Mouse (Mus musculus) cerebellum, adult 2 months (tissue): ENCODE measurements around the gene Serpina1e. TPM values are rescaled to one million over a fixed set of nuclear protein-coding genes. Genes with fewer than 3 reads are reported as not detected.
A peak's percentile ranks its signal among the peaks of the same experiment; 100 is the strongest.

Experiments used
- DNase-seq, 2 experiments: peaks; one replicate each; pipeline ENCODE4 v3.0.0; 2021
- H3K27ac ChIP-seq: fragments of 200-500 bp; 2 replicates; pipeline ENCODE4 v1.5.1; 2012; ENCODE audit warnings: low read length, control low read depth, inconsistent platforms; ENCODE audit not compliant: insufficient read depth
- H3K27me3 ChIP-seq: fragments of 200-500 bp; 2 replicates; pipeline ENCODE4 v1.6.1; 2012; ENCODE audit warnings: inconsistent platforms, mild to moderate bottlenecking, low read length, moderate library complexity; ENCODE audit not compliant: control insufficient read depth, insufficient read depth
- H3K4me1 ChIP-seq: fragments of 200-500 bp; 2 replicates; pipeline ENCODE4 v1.6.1; 2011; ENCODE audit warnings: low read length; ENCODE audit not compliant: control insufficient read depth, insufficient read depth
- H3K4me3 ChIP-seq: fragments of 200-500 bp; replicated peaks from 2 replicates; pipeline ENCODE3; 2011; ENCODE audit warnings: mild to moderate bottlenecking, low read depth, low read length, control low read depth; ENCODE audit not compliant: insufficient read depth
- CTCF ChIP-seq: fragments of 200-500 bp; IDR thresholded peaks from 2 replicates; pipeline ENCODE4 v1.5.1; 2011; ENCODE audit warnings: low read depth, mild to moderate bottlenecking, control low read depth, low read length, moderate library complexity, borderline replicate concordance; ENCODE audit not compliant: insufficient read depth
- POLR2A ChIP-seq: fragments of 200-500 bp; IDR thresholded peaks from 2 replicates; pipeline ENCODE4 v1.6.1; 2011; ENCODE audit warnings: low read length, control low read depth, borderline replicate concordance; ENCODE audit not compliant: insufficient read depth
- WGBS: fragments of 180-500 bp; shearing (Covaris S2); methylation state at CpG from one replicate; pipeline ENCODE4 v1.1.7; 2018; 5-methylcytosine and 5-hydroxymethylcytosine counted together
- polyA plus RNA-seq: library from polyadenylated mRNA; depleted of rRNA; stranded (reverse); fragments of >200 nt; gene quantifications from 2 replicates; pipeline ENCODE4 v1.2.3, GENCODE M21; 2012

The Serpina1e gene
- polyA plus RNA-seq, 1 experiment, result not detected

DNA sequence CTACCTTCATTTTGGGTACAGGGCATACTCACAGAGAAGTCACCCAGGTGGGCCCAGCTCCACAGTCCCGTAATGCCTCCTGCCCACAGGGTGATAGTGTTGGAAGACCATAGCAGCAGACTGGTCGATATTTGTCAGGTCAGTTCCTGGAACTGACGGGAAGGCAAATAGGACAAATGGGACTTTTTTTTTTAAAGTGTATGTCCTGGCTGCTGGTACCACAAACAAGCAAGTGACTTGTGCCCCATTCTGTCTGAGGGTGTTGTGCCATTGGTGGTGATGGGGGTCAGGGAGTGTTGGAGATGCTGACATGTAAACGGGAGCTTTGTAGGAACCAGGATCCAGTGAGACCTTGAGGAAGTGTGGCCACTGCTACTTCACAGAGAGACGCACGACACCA lies 31.1 kb upstream of the Serpina1e start, which contains the start of gene Serpina11:
Gene Serpina11, minus strand, starts transcription at position 101 of the 400 bp plus-strand sequence.
- no peaks in the 10 kb centered on the region for H3K4me1 ChIP-seq
- WGBS, result 89% methylated on average over 6 of the region's 6 CpGs
- H3K27me3 ChIP-seq, result no peaks in the 10 kb centered on the region
- no peak within 1 kb of the TSS for H3K4me3 ChIP-seq
- no peak for TF ChIP-seq CTCF
- no peak for TF ChIP-seq POLR2A
- no peak for DNase-seq
- H3K27ac ChIP-seq, result no peak within 1 kb of the TSS

DNA sequence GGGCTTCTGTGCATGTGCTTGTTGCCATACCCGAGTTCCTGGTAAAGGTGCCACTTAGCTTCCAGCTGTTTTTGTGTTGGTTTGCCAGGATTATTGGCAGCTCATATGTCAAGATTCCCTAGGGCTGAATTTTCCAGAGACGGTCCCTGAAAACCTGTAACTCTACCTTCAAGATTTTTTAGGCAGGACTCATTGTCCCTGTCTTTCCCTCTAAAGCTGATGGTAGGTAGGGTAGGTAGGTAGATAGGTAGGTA lies 30.7 kb upstream of the Serpina1e start:
- Histone ChIP-seq H3K4me1 (no peaks in the 10 kb centered on the region), H3K27me3 (no peaks in the 10 kb centered on the region), H3K4me3 (no peak overlapping the region), H3K27ac (no peak overlapping the region)
- TF ChIP-seq CTCF (no peak), POLR2A (no peak)
- DNase-seq, result no peak
- 42% methylated on average over 2 of the region's 2 CpGs for WGBS

DNA sequence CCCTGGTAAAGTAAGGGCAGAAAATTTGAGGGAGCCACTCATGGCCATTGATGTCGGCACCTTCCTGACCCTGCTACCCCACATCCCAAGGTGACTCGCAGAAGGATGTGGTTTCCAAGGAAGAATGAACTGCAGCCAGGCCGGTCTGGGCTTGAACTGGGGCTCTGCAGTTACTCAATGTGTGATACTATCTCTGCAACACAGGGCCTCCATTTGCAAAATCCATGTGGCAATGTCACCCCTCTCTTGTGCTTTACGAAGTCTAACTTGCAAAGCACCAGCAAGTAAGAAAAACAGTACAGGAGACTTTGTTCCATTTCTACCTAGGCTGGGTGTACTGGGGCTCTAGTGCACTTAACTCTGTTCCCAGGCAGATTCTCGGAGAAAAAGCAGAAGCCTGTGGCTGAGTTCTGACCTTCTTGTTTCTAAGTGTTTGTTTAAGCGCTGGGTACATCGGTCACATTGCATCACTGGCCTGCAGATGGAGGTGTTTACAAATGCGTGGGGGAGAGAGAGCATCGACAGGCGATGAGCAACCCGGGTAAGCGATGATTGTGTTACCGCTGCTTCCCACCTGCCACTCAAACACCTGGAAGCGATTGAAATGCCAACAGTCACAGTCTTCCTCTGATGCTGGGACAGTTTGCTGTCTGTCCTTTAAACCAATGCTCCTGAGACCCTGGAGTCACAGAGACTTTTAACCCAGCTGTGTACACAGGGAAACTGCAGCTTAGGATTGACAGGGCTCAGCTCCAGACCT lies 30.2 kb upstream of the Serpina1e start:
- no peaks in the 10 kb centered on the region for H3K4me1 ChIP-seq
- WGBS, result 66% methylated on average over 14 of the region's 14 CpGs
- H3K4me3 ChIP-seq, result no peak overlapping the region
- H3K27me3 ChIP-seq, result no peaks in the 10 kb centered on the region
- TF ChIP-seq POLR2A, result no peak
- no peak for TF ChIP-seq CTCF
- no peak overlapping the region for H3K27ac ChIP-seq
- DNase-seq, result no peak

DNA sequence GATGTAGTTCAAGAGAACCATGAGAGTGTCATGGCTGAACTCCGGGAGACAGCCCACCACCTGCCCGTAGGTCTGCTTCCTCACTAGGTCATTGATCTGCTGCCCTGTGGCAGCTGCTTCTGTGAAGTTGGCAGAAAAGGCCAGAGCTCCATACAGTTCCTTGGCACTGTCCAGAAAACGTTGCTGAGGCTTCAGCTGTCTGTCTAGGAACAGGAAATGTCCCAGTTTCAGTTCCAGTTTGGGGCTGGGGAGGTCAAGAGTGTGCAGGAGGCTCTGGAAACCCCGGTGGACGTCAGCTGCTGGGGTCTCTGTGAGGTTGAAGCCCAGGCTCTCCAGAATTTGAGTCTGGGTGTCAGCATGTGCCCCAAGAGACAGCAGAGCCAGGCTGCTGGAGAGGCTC lies 27.1 kb upstream of the Serpina1e start:
- TF ChIP-seq POLR2A, result no peak
- no peak for TF ChIP-seq CTCF
- H3K27ac ChIP-seq, result no peak overlapping the region
- H3K4me3 ChIP-seq, result no peak overlapping the region
- 14% methylated on average over 5 of the region's 5 CpGs for WGBS
- H3K27me3 ChIP-seq, result no peaks in the 10 kb centered on the region
- no peak for DNase-seq
- no peaks in the 10 kb centered on the region for H3K4me1 ChIP-seq

DNA sequence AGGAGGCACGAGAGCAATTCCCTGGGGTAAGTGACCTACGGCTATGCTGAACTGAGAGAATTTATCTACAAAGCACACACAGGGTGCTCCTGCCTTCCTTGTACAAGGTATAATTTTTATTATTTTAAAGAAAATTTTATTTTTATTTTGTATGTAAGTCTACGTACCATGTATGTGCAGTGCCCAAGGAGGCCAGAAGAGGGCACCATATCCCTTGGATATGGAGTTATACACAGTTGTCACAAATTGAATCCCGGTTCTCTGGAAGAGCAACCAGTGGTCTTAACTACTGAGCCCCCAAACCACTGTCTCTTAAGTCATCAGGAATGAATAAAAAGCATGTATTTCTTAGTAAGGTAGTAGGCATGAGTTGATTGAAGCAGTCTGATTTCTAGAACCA lies 26.2 kb upstream of the Serpina1e start:
- Histone ChIP-seq H3K4me1 (no peaks in the 10 kb centered on the region), H3K27ac (no peak overlapping the region), H3K27me3 (no peaks in the 10 kb centered on the region), H3K4me3 (no peak overlapping the region)
- TF ChIP-seq CTCF (no peak), POLR2A (no peak)
- peak; percentile 7 to 23 for DNase-seq
- 53% methylated on average over 4 of the region's 4 CpGs for WGBS

DNA sequence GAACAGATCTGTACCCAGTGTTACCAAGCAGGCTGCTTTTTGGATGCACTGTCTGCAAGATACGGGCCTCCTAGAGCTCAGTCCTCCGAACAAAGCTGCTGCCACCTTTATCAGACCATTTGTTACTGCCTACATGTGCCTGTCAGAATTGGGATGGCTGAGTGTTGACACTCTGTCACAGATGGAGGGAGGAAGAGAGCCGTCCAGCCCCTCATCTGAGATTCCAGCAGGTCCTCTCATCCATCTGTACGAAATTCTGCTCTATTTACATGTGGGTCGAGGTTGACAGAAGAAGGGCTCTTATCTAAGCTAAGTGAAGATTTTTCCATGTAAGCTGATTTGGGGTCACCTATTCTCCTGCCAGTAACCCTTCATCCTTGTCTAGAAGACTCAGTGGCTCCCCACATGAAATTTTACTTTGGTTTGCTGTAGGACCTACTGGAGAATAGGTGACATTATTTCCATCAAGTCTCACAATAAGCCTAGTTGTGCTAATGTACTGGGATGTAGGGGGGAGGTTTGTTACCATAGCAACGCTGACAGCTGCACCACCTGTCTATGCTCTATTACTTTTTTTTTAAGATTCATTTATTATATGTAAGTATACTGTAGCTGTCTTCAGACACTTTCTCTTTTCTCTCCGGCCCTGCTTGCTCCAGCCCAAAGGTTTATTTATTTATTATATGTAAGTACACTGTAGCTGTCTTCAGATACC lies 23.0 kb upstream of the Serpina1e start:
- WGBS, result 70% methylated on average over 7 of the region's 7 CpGs
- Histone ChIP-seq H3K4me3 (no peak overlapping the region), H3K27ac (no peak overlapping the region), H3K4me1 (no peaks in the 10 kb centered on the region), H3K27me3 (no peaks in the 10 kb centered on the region)
- DNase-seq, result no peak
- TF ChIP-seq CTCF, result no peak
- no peak for TF ChIP-seq POLR2A

DNA sequence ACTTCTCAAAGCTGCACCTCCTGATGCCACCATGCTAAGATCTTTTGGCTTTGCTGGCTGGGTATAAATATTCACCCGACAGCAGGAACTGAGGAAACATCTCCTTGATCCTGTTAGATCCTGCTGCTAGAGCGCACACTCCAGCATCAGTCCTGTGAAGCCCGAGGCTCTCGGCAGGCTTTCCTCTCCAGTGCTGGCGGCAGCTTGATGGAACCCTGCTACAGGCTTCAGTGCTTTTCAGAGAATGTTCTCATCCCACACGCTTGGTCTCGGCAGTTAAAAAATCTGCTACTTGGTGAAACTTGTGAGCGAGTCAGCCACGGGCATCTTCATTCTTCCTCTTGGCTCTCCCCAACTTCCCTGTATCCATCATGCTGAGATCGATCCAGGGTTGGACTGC lies 19.5 kb upstream of the Serpina1e start:
- Histone ChIP-seq H3K27ac (no peak overlapping the region), H3K4me1 (no peaks in the 10 kb centered on the region), H3K4me3 (no peak overlapping the region), H3K27me3 (no peaks in the 10 kb centered on the region)
- TF ChIP-seq POLR2A, result no peak
- TF ChIP-seq CTCF, result no peak
- WGBS, result 85% methylated on average over 10 of the region's 10 CpGs
- no peak for DNase-seq

DNA sequence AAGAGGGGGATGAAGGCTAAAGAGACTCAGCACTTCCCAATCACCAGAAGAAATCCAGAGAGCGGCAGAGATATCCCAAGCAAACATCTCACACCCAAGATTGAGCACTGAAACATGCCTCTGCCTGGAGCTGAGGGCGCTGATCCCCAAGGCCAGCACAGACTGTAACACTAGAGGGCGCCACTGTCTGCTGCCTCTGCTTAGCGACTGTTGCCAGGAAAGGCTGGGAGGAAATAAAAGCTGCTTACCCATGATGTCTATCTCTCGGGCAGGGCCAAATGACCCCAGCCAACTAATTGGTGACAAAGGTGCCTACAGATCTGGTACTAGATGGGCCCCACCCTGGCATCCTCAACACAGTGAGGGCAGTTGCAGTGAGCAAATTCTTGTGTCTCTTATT lies 19.1 kb upstream of the Serpina1e start:
- 31% methylated on average over 5 of the region's 5 CpGs for WGBS

More for the DNA sequence above, 19.1 kb upstream of the Serpina1e start:
- Histone ChIP-seq H3K27me3 (no peaks in the 10 kb centered on the region), H3K4me1 (no peaks in the 10 kb centered on the region), H3K27ac (no peak overlapping the region), H3K4me3 (no peak overlapping the region)
- DNase-seq, result no peak
- TF ChIP-seq POLR2A, result no peak
- peak; percentile 46 for TF ChIP-seq CTCF
